Mouse (Mus musculus) brain, embryonic 14.5 days (tissue): ENCODE results near the gene Immp2l.

Experiments used
- CTCF ChIP-seq: fragments of 200-500 bp; IDR thresholded peaks from 2 replicates; pipeline ENCODE4 v1.5.1; 2012; ENCODE audit warnings: inconsistent platforms, mild to moderate bottlenecking, moderate library complexity, borderline replicate concordance; ENCODE audit not compliant: insufficient read depth, insufficient read length; ENCODE audit errors: extremely low read depth
- POLR2A ChIP-seq: fragments of 200-500 bp; IDR thresholded peaks from 2 replicates; pipeline ENCODE4 v1.6.1; 2012; ENCODE audit warnings: mild to moderate bottlenecking, inconsistent platforms, borderline replicate concordance; ENCODE audit not compliant: poor library complexity, insufficient read depth, insufficient read length, severe bottlenecking; ENCODE audit errors: extremely low read depth

DNA sequence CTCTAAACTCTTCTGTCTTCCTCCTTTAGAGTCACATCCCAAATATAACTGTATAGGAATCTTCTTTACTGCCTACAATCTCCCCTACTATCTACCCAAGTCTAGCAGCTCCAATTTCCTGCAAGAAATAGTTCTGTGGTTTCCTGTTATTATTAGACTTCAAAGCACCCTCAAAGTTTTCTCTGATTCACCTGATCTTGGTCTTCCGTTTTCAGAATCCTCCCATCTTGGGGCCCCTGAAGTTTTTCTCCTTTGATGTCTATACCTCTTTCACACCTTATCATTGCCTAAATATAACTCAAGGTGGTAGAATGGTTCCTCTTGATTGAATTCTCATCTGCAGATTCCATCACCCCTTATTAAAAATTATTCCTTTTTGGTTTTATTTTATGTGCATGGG lies 704.6 kb downstream of the Immp2l start:
- TF ChIP-seq CTCF (no peak), POLR2A (no peak)
